Mouse (Mus musculus): ENCODE data around the gene Klf7. TPM values are rescaled to one million over a fixed set of nuclear protein-coding genes. Genes with fewer than 3 reads are reported as not detected.

Klf7 gene
- polyA plus RNA-seq, 1 experiment: 11.8 TPM

DNA sequence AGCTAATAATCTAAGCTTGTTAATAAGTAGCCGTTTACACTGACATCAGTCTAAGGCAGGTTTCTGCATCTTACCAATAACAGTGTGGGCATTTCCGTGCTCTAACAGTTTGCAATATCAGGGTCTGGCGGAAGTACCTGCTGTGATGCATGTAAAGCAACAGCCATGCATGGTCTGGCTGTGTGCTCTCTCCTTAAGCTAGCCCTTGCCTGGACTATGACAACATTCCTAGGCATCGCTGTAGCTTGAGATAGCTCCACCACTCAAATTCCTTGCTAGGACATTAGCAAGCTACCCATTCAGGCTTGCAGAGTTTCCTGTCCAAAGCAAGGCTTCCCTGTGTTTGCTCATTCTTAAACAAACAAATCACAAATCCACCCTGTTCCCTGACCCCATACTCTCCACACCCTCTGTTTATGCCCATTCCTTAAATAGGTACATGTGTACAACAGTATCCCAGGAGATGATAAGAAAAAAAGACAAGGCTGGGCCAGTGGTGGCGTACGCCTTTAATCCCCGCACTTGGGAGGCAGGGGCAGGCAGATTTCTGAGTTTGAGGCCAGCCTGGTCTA, 85.1 kb downstream of the Klf7 start:
- TF ChIP-seq CTCF (IDR thresholded peaks at IDR 0.05; ENCODE audit: low read depth, low read length): no peak
- no peak for TF ChIP-seq POLR2A (IDR thresholded peaks at IDR 0.05; ENCODE audit: borderline replicate concordance, low read depth, low read length)
- Histone ChIP-seq H3K4me3 (ENCODE audit: insufficient read depth, low read length) (no peak overlapping the region), H3K27ac (ENCODE audit: insufficient read depth, low read depth, low read length) (no peak overlapping the region), H3K4me1 (ENCODE audit: control insufficient read depth, insufficient read depth, low read length) (peaks cover 24% of the 10 kb centered on the region)

DNA sequence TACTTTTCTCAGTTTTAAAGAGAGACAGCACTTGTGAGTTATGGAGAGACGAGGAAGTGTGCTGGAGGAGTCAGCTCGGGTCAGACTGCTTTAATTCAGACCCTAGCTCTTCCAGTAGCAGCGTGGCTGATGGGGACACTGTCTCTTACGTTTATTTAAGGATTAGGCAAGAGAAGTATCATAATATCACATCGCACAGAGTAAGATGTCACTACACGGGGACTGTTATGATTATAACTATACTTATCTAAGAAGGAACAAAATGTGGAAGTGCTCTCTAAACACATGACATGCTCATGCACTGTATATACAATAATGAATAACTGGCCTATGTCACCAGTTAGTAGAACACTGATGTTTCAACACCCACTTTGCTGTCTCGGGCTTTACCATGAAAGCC, 86.3 kb downstream of the Klf7 start:
- no peak overlapping the region for H3K4me3 ChIP-seq (ENCODE audit: insufficient read depth, low read length)
- peak overlapping the region; percentile 51 for H3K27ac ChIP-seq (ENCODE audit: insufficient read depth, low read depth, low read length)
- peaks cover 26% of the 10 kb centered on the region for H3K4me1 ChIP-seq (ENCODE audit: control insufficient read depth, insufficient read depth, low read length)
- TF ChIP-seq POLR2A (IDR thresholded peaks at IDR 0.05; ENCODE audit: borderline replicate concordance, low read depth, low read length) (no peak), CTCF (IDR thresholded peaks at IDR 0.05; ENCODE audit: low read depth, low read length) (no peak)

DNA sequence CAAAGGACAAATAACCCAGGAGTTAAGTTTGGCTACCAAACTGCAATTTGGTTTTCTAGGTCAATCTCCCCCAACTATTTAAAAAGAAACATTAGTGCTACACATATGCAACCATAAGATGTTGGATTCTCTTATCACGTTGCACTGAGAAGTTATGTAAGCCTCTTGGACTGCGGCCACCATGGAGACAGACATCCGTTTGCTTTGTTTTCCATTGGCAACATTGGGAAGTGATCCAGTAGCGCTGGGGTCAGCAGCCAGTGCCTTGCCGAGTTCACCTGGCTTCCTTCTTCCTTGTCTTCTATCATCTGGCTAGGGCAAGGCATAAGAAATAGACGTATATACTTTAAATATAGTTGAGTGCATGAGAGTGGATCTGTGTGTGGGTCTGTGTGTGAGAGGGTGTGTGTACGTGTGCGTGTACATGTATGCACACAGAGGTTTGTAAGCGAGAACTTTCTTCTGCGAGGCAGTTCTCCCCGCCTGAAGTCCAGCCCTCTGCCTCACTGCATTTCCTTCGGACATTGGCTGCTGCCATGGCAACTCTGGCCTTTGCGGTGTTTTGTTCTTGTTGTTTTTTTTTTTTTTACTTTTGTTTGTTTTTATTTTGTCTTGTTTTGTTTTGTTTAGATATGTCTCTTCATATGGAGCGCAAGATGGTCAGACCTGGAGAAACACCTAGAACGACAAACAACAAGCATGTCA, 86.8 kb downstream of the Klf7 start:
- peak overlapping the region; percentile 50; the same call in 1 of the 2 replicates for H3K27ac ChIP-seq (ENCODE audit: insufficient read depth, low read depth, low read length)

DNA sequence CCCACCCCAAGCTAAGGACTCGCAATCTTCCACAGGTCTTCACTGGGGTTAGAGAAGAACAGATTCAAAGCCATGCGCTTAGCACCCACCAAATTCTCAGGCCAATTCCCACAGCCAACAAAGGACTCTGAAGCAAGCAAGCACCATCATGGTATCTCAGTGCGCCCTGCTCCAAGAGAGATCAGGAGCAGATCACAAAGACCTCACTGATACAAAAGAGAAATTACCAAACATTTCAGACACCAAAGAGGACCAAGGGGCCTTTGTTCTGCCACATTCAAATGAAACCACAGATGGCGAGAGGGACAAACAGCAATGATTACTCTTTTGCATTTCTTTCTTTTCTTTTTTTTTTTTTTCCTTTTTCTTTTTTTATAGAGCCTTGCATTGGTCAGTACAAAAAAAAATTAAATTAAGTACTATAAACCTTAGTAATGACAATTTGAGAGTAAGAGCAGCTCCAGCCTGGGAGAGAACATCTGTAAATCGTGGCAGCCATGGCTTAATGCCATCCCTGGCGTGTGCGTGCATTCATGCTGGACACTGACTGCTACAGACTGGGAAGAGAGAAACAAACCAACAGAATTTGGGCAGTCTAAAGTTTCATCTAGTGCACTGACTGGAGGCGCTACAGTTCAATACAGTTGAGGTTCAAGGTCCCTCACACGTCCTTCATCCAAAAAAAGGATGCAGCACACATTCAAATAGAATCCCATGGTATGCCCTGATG, 89.4 kb downstream of the Klf7 start:
- Histone ChIP-seq H3K27ac (ENCODE audit: insufficient read depth, low read depth, low read length) (no peak overlapping the region), H3K4me1 (ENCODE audit: control insufficient read depth, insufficient read depth, low read length) (peaks cover 21% of the 10 kb centered on the region), H3K4me3 (ENCODE audit: insufficient read depth, low read length) (no peak overlapping the region)
- no peak for TF ChIP-seq POLR2A (IDR thresholded peaks at IDR 0.05; ENCODE audit: borderline replicate concordance, low read depth, low read length)
- no peak for TF ChIP-seq CTCF (IDR thresholded peaks at IDR 0.05; ENCODE audit: low read depth, low read length)

More for the DNA sequence above, 86.8 kb downstream of the Klf7 start:
- Histone ChIP-seq H3K4me1 (ENCODE audit: control insufficient read depth, insufficient read depth, low read length) (peaks cover 26% of the 10 kb centered on the region), H3K4me3 (ENCODE audit: insufficient read depth, low read length) (no peak overlapping the region)
- TF ChIP-seq CTCF (IDR thresholded peaks at IDR 0.05; ENCODE audit: low read depth, low read length) (no peak), POLR2A (IDR thresholded peaks at IDR 0.05; ENCODE audit: borderline replicate concordance, low read depth, low read length) (no peak)

DNA sequence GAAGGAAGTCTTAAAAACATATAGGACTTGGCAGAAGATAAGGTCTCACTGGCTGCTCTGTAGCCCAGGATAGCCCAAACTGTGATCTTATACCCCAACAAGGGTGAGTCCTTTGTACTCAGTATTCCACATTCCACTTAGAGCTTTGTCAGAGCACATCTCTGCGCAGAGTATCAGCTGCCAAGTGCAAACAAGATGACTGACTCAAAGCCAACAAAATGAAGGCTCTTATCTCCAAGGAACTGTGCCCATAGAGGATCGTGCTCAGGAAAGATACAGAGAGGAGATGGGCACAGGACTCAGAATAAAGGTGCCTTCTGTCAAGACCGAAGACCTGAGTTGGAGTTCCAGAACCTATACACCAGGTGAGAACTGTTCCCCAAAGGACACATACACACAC, 100.1 kb downstream of the Klf7 start:
- H3K4me1 ChIP-seq (ENCODE audit: control insufficient read depth, insufficient read depth, low read length): no peaks in the 10 kb centered on the region
- H3K27ac ChIP-seq (ENCODE audit: insufficient read depth, low read depth, low read length): no peak overlapping the region
- no peak overlapping the region for H3K4me3 ChIP-seq (ENCODE audit: insufficient read depth, low read length)
- TF ChIP-seq POLR2A (IDR thresholded peaks at IDR 0.05; ENCODE audit: borderline replicate concordance, low read depth, low read length) (no peak), CTCF (IDR thresholded peaks at IDR 0.05; ENCODE audit: low read depth, low read length) (no peak)

DNA sequence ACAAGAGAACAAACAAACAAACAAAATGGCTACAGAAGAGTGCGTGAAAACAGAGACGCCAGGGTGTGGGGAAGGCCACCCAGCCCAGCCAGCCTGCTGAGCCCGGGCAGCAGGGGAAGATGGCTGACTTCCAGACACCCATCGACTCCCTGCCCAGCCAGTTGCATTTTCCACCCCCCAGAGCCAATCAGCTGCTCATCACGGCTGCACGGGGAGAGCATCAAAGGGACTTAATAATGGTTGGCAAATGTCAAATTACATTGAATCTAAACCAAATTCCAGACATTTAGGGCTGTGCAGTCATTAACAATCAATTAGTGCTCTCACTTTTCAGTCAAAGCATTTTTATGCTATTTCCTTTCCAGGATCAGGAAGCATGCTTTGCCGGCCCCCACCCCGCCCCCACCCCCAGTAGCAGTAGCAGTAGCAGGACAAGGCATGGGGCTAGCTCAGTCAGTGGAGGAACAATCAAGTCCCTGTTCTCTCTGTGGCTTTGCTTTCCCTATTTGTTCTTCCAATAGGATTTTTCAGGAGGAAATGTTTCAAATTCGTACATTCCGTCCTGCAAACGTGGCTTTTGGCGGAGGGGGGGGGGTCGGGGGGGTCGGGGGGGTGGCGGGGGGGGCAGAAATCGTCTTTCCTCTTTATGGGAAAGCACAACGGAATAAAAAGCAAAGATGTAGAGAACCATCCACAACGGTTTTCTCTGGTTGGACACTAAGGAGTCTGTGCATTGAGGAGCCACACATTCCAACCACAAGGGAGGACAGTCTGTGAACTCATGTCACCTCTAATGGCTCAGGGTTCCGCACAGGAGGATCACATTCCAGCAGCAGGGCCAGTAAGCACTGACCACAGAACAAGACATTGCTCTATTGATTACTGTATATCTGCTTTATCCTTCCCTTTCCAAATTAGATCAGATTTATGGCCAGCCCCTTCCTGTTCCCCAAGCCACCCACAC, 101.1 kb downstream of the Klf7 start:
- no peak overlapping the region for H3K4me3 ChIP-seq (ENCODE audit: insufficient read depth, low read length)
- TF ChIP-seq POLR2A (IDR thresholded peaks at IDR 0.05; ENCODE audit: borderline replicate concordance, low read depth, low read length): no peak
- no peak for TF ChIP-seq CTCF (IDR thresholded peaks at IDR 0.05; ENCODE audit: low read depth, low read length)
- no peak overlapping the region for H3K27ac ChIP-seq (ENCODE audit: insufficient read depth, low read depth, low read length)
- H3K4me1 ChIP-seq (ENCODE audit: control insufficient read depth, insufficient read depth, low read length): no peaks in the 10 kb centered on the region

DNA sequence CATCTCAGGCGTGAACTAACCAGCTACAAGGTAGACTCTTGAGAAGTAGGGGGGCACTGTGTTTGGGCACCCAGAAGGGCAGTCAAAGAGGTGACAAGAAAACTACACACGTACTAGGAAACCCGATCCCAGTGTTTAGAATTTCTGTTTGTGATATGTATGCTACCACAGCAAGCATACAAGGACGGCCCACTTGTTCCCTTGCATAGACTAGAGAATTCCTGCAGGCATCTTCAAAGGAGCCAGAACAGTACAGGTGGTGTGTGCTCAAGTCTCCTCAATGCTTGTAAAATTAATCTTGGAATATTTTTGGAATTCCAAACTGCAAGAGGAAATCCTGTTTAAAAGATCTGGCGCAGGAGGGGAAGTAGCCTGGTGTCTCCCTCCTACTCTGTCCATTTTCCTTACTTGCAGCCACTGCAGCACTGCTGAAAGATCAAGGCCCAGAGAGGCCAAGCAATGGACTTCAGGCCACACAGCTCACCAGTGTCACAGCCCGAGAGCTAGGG, 102.9 kb downstream of the Klf7 start:
- H3K4me3 ChIP-seq (ENCODE audit: insufficient read depth, low read length): no peak overlapping the region
- TF ChIP-seq CTCF (IDR thresholded peaks at IDR 0.05; ENCODE audit: low read depth, low read length) (no peak), POLR2A (IDR thresholded peaks at IDR 0.05; ENCODE audit: borderline replicate concordance, low read depth, low read length) (no peak)
- no peaks in the 10 kb centered on the region for H3K4me1 ChIP-seq (ENCODE audit: control insufficient read depth, insufficient read depth, low read length)
- no peak overlapping the region for H3K27ac ChIP-seq (ENCODE audit: insufficient read depth, low read depth, low read length)

DNA sequence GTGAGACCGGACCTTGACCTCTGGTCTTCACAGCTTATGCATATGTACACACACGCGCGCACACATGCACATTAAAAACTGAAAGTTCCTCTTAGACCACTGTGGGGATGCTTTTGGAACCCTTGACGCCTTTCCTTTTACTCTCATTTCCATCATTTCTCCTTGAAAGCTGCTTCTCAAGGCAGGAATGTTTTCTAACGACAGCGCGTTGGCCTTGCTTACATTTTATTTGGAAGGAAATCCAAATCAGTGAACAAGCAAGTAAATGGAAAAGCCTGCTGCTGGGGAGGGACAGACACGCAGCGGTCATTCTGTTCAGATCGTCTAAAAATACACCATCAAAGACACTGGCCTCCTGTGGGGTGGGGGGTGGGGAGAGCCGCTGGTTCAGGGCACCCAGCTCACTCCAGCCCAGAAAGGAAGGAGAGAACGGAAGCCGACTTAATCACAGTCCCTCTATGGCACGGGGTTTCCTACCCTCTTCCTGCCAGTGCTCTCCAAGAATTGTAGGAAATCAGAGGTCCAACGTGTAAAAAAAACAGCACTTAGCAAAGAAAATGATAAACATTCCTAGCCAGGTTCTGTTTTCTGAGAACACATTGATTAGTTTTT, 103.5 kb downstream of the Klf7 start:
- TF ChIP-seq POLR2A (IDR thresholded peaks at IDR 0.05; ENCODE audit: borderline replicate concordance, low read depth, low read length) (no peak), CTCF (IDR thresholded peaks at IDR 0.05; ENCODE audit: low read depth, low read length) (no peak)
- H3K4me1 ChIP-seq (ENCODE audit: control insufficient read depth, insufficient read depth, low read length): no peaks in the 10 kb centered on the region
- no peak overlapping the region for H3K4me3 ChIP-seq (ENCODE audit: insufficient read depth, low read length)
- H3K27ac ChIP-seq (ENCODE audit: insufficient read depth, low read depth, low read length): no peak overlapping the region

DNA sequence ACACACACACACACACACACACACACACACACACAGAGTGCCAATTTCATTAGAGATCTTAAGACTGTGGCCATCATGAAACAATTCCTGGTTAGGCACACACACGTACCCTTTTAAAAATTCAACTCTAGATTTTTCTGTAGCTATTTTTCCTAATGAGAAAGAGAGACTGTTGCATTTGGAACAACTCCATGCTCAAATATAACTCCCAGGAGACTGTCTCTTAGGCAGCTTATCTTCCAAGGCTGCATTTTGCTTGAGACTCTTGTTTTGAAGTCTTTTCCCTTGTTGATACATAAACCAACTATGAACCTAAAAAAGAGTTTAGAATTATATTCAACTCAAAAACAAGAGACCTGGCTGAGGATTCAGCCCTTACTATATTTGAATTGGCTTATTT, 108.0 kb downstream of the Klf7 start:
- no peaks in the 10 kb centered on the region for H3K4me1 ChIP-seq (ENCODE audit: control insufficient read depth, insufficient read depth, low read length)
- TF ChIP-seq POLR2A (IDR thresholded peaks at IDR 0.05; ENCODE audit: borderline replicate concordance, low read depth, low read length): no peak
- TF ChIP-seq CTCF (IDR thresholded peaks at IDR 0.05; ENCODE audit: low read depth, low read length): no peak
- H3K27ac ChIP-seq (ENCODE audit: insufficient read depth, low read depth, low read length): no peak overlapping the region
- H3K4me3 ChIP-seq (ENCODE audit: insufficient read depth, low read length): no peak overlapping the region

All from bone marrow macrophage, adult 2 months (primary cell).